Mouse (Mus musculus) gastrocnemius, postnatal 25 days (tissue): ENCODE results near the gene Gm6583. TPM values are rescaled to one million over a fixed set of nuclear protein-coding genes. Genes with fewer than 3 reads are reported as not detected.

Experiments used
- DNase-seq: peaks from one replicate; pipeline ENCODE4 v3.0.0; 2022
- total RNA-seq, 2 experiments: library from RNA; stranded (reverse); gene quantifications; 1 replicate in 1 of 2; 2 replicates in 1 of 2; pipeline ENCODE4 v1.2.3; 2021

Gene Gm6583
- total RNA-seq, 2 experiments from 2014 or later: not detected

- DNase-seq: no peak
Observed at GRCm38 (mm10) chr5:112367929-112368328, 12.1 kb upstream of the Gm6583 start.

GRCm38 (mm10) chr5:112367338-112367737 lies 11.5 kb upstream of the Gm6583 start:
- no peak for DNase-seq

DNA sequence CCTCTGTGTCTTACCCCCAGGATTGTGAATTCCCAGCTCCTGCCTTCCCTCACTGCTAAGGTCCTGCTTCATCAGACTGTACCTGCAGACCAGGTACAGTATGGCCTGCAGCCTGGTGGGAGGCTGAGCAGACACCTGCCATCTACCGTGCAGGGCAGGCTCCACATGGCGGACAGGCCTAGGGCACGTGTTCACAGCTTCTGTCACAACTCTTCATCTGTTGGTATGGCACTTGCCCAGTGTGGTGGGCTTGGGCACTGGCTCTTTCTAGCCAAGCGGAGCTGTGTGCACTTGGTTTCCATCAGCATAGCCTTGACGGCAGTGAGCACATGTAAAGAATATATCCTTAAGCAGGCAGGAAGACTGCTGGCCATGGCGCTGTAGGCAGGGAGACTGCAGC lies 11.0 kb upstream of the Gm6583 start:
- no peak for DNase-seq

GRCm38 (mm10) chr5:112364184-112364797 lies 8.5 kb upstream of the Gm6583 start:
- DNase-seq: no peak

- no peak for DNase-seq
Observed at GRCm38 (mm10) chr5:112360077-112360476, 4.2 kb upstream of the Gm6583 start.

DNA sequence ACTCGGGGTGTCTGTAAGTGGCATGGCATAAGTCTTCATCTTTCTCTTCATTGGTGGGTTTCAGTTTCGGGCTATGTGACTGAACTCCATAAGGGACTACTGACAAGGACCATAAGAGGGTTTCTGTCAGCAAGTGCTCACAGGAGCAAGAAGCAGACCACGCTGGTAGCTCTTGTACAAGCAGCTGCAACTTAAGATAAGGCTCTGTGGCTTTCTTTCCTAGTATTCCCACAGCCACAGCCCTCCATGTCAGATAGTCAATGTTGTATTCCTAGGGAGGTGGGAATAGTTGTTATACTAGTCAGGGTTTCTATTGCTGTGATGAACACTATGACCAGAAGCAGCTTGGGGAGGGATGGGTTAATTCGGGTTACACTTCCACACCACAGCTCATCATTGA lies 3.7 kb upstream of the Gm6583 start:
- no peak for DNase-seq

DNA sequence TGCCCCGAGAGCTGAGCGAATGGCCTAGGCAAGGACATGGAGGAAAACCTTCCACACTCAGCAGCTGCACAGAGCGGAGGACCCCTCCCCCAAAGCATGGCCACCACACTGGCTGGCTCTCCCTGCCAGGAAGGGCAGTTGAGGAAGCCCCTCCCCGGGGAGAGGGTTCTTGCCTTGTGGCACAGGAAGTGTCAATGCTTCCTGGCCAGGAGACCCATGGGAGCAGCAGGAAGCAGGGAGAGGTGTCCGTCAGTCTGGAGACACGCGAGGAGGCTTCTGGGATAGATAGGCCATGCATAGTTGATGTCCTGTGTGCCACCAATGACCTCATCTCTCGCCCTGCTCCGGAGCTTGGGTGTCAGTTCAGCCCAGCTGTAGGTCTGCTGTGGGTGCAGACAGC lies 489 bp upstream of the Gm6583 start:
- DNase-seq: no peak

DNA sequence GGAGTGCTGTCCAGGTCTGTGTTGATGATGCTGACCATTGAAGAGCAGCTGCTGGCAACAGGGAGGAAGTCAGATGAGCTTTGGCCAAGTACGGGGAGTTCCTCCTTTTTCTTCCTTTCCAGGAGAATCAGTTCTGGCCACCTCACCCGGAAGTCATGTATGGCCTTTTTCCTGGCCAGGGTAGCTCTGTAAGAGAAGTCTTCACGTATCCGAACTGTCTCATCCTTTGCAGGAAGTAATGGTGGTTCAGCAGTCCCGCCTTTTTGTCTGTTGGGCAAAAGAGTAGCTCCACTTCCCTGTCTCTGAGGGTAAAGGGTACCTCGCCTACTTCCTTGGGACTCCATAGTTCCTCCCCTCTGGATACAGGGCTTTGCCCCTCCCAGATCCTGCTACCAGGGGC lies 340 bp downstream of the Gm6583 start:
- no peak for DNase-seq

DNA sequence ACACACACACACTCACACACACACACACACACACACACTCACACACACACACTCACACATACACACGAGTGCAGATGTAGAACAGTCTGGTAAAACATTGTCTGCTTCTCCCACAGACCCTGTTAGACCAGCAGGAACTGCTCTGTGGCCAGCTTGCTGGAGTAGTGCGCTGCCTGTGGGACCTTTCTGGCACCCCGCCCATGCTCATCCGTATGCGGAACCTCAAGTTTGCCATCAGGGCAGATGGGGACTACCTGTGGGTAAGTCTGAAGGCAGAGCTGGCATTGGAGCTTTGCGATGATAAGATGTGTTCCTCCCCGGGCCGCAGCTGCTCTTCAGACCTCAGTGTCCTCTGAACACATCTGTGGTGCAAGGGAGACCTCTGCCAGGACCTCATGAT lies 6.7 kb downstream of the Gm6583 start:
- DNase-seq: no peak

- no peak for DNase-seq
Observed at GRCm38 (mm10) chr5:112346211-112346965, 9.4 kb downstream of the Gm6583 start.

DNA sequence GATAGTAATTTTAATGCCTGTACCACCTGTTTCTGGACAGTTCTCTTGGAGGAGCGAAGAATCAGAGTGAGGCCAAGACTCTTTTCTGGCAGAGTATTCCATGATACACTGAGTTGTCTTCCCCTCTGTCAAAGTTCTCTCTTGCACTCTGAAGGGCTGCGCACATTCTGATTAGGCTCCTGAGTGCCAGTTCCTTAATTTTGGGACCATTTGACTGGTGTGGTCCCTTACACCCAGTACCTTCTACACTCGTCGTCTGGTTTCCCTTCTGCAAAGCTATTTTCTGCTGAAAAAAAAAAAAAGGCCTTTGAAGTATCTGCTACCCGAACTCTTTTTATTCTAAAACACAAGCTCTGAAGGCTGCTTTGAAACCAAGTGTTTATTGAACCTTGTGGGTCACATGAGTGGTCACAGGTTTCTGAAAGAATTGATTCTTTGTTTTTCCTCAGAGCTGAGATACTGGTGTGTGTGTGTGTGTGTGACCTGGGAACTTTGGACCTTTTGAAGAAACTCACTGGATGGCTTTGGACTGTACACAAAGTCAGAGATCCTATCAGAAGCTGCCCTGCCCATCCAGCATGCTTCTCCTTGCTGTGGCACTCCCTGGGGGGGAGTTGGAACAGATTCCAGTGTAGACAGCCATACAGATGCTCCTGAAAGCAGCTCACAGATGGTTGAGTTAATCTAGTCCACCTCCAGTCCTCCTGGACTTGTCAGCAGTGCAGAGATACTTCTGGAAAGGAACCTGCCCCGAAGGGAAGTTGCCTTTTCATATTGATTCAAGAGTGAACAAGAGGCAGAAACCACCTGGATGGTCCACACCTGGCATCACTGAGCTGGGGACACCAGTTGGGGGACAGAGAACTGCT lies 11.5 kb downstream of the Gm6583 start:
- no peak for DNase-seq

DNA sequence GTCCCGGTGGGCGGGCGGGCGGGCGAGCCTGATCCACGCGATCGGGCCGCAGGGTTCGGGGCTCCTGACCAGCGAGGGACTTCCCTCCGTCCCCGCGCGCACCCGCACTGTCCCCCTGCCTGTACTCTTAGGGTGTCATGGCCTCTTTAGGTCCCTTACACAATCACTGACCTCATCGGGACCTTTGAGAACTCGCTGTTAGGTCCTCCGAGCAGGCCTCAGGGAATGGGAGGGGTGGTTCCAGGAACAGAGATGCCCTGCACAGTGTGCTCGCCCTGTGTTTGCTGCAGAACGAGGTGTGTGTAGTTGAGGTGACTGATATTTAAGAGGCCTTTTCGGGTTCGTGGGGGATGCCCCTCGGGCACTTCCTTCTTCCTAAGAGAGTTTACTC lies 12.6 kb downstream of the Gm6583 start:
- DNase-seq: no peak

DNA sequence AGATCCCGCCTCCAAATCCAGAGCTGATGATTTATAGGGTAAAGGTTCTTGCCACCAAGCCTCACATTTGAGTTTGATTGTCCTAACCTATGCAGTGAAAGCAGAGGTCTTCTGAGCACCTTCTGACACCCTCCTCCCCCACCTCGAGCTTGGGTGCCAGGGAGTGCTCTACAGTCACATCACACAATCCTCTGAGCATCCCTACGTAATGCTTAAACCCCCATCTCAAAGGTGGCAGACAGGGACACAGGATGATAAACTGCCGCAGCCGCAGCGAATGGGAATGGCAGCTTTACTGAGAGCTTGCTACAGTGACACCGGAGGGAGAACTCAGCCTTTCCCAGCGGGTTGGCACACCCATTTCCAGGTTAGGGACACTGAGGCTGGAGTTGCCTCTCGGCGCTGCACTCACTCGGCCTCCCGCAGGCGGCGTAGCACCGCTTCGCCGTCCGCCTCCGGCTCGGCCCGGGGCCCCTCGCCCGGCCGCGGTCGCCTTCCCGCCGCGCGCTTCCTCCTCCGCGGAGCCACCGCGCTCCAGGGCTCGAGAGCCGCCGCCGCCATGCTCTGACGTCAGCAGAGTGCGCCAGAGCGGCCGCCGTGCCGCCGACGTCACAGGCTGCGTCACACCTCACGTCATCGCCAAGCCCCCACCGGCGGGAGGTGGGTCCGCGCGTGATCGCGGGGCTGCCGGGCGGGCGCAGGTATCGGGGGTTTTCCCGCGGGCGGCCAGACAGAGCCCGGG lies 13.2 kb downstream of the Gm6583 start, which contains the start of the genes Srrd and Hps4:
Srrd (minus strand) TSS at position 578 of the 742 bp plus-strand sequence.
Hps4 (plus strand) TSS at position 621 of the 742 bp plus-strand sequence.
- DNase-seq: peak; percentile 76

- DNase-seq: no peak
Observed at GRCm38 (mm10) chr5:112339215-112339614, 16.6 kb downstream of the Gm6583 start.

DNA sequence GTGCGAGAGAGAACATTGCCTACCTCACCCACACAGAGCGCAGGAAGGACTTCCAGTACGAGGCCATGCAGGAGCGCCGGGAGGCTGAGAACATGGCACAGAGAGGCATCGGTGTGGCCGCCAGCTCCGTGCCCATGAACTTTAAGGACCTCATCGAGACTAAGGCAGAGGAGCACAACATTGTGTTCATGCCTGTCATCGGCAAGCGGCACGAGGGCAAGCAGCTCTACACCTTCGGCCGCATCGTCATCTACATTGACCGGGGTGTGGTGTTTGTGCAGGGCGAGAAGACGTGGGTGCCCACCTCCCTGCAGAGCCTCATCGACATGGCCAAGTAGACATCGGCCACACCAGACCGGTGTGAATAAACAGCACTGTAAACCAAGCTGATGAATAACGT lies 18.8 kb downstream of the Gm6583 start:
- no peak for DNase-seq

DNA sequence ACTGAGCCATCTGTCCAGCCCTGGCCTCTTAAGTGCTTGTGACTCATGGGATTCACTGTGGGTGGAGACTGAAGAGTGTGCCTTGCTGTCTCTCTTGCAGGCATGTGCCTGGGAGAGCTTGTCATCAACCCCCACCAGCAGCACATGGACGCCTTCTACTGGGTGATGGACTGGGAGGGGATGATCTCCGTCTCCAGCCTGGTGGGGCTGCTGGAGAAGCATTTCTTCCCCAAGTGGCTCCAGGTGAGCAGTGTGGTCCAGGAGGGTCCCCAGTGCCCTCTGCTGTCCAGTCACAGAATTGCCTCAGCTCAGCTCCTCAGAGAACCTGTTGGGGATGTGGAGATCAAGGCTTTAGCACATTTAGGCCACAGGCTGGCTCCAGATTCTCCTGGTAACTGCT lies 20.4 kb downstream of the Gm6583 start:
- peak; percentile 31 for DNase-seq

DNA sequence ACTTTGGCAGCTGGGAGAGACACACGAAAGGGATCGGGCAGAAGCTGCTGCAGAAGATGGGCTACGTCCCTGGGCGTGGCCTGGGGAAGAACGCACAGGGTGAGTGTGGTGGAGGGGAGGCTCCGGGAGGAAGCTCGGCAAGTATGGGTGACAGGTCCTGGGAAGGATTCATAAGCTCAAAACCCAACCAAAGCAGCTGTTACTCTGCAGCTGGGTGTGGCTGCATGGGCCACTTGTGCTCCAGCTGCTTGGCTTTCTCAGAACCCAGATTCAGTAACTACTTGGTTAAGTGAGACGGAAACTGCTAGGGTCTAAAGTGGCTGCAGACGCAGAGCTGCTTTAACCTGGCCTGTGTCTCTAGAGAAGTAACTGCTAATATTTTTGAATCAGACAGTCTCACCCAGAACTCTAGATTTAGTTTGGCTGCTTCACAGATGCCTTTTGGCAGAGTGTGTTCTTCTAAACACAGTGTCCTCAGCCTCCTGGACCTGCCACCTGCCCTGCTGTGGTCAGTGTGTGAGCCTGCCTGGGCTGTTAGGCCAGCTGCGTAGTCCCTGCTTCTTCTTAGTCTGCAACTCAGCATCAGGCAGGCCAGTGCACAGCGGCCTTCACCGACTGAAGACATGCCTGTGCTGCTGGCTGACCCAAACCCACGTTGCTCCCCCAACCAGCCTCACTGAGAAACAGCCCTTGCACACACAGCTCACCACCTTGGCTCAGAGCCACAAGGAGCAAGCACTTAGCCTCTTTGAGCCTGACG lies 25.8 kb downstream of the Gm6583 start:
- no peak for DNase-seq

GRCm38 (mm10) chr5:112327854-112328253 lies 28.0 kb downstream of the Gm6583 start:
- DNase-seq: no peak

- DNase-seq: no peak
Observed at GRCm38 (mm10) chr5:112326446-112327009, 29.3 kb downstream of the Gm6583 start.

GRCm38 (mm10) chr5:112325546-112326445 lies 30.0 kb downstream of the Gm6583 start, which contains the start of gene Tfip11:
Gene Tfip11, plus strand, starts transcription at chr5:112326358.
- DNase-seq: peak; percentile 92
